Mouse (Mus musculus): ENCODE data around the gene Nphp1. TPM values are rescaled to one million over a fixed set of nuclear protein-coding genes. Genes with fewer than 3 reads are reported as not detected.

The Nphp1 gene
- polyA plus RNA-seq, 1 experiment from 2014 or later: 36.5 TPM

Other genes starting within 250 kb of the Nphp1 start
- 1.5 and 1.6 TPM in 2 replicates for gene Prom2, start 247.4 kb downstream of the Nphp1 start, polyA plus RNA-seq (2014; fragmentation: Nextera tagmentation; extraction: Ambion mirVana)
- 5.5 and 7.2 TPM in 2 replicates for gene Zfp661, start 201.8 kb downstream of the Nphp1 start, polyA plus RNA-seq (2014; fragmentation: Nextera tagmentation; extraction: Ambion mirVana)
- gene Mrps5, start 201.7 kb downstream of the Nphp1 start, polyA plus RNA-seq (2014; fragmentation: Nextera tagmentation; extraction: Ambion mirVana): 161 and 164 TPM in 2 replicates
- gene Mal, start 132.2 kb downstream of the Nphp1 start, polyA plus RNA-seq (2014; fragmentation: Nextera tagmentation; extraction: Ambion mirVana): 0.09 and 0.20 TPM in 2 replicates
- 1.4 and 2.0 TPM in 2 replicates for gene Mall, start 59.0 kb downstream of the Nphp1 start, polyA plus RNA-seq (2014; fragmentation: Nextera tagmentation; extraction: Ambion mirVana)
- 17.6 and 19.6 TPM in 2 replicates for gene Mtln, start 3.6 kb upstream of the Nphp1 start, polyA plus RNA-seq (2014; fragmentation: Nextera tagmentation; extraction: Ambion mirVana)
- gene Bub1, start 43.0 kb upstream of the Nphp1 start, polyA plus RNA-seq (2014; fragmentation: Nextera tagmentation; extraction: Ambion mirVana): 50.2 and 55.2 TPM in 2 replicates
- gene Acoxl, start 50.0 kb upstream of the Nphp1 start, polyA plus RNA-seq (2014; fragmentation: Nextera tagmentation; extraction: Ambion mirVana): 0.31 and 0.47 TPM in 2 replicates